Mouse (Mus musculus): ENCODE data around the gene Ildr1. TPM values are rescaled to one million over a fixed set of nuclear protein-coding genes. Genes with fewer than 3 reads are reported as not detected.

The Ildr1 gene
- total RNA-seq (2021) = under 1 TPM; 0.12 to 0.40 TPM
- long read RNA-seq, experiment 1, partial matches to known transcripts = 1 of 1 reads
- long read RNA-seq, experiment 1, other reads (novel, unspliced or antisense) = 0 of 1 reads
- long read RNA-seq, experiment 2 = 0 reads

DNA sequence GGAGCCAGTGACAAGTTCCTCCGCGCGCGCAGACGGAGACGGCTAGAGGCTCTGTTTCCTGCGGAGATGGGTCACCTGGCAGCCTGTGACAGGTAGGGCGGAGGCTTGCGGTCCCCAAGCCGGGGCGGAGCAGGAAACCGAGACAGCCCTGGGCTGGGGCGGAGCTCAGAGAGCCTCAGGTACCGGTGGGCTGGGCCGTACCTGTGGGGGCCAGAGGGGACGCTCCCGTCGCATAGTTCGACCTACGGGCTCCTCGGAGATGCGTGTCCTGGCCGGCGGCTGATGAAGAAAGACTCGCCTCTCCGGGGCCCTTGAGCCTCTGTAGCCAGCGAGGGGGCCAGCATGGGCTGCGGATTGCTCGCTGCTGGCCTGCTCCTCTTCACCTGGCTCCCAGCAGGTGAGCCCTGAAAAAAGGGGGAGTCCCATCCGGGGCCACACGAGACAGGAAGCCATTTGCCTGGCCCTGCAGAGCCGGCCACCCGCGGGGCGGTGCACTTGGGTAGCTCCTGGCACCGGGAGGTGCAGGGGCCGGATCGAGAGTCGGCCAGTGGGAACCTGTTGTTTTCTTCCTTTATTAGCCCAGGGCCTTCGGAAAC is at the start of gene Ildr1:
TSS of gene Ildr1 (plus strand) at position 161 of the 596 bp plus-strand sequence.
- no peak for DNase-seq (ENCODE audit: low spot score in 2 of 2)

DNA sequence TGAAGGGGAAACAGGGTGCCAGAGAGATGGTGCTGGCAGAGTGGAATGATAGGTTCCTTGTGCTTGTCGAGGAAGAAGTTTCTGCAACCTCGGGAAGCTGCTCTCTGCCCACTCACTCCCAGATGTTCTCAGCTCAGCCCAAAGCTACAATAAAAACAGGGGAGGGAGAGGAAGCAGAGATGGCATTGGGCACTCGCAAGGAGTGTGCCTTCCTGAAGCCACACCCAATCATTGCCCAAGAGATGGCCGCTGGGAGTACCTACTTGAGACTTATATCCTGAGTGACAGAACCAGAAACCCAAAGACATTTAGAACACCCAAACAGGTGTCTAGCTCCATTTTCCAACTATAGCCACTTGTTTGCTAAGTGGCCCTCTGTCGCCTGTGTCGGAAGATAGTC is 48.7 kb upstream of the Ildr1 start:
- no peak for DNase-seq (ENCODE audit: low spot score in 2 of 2)

DNA sequence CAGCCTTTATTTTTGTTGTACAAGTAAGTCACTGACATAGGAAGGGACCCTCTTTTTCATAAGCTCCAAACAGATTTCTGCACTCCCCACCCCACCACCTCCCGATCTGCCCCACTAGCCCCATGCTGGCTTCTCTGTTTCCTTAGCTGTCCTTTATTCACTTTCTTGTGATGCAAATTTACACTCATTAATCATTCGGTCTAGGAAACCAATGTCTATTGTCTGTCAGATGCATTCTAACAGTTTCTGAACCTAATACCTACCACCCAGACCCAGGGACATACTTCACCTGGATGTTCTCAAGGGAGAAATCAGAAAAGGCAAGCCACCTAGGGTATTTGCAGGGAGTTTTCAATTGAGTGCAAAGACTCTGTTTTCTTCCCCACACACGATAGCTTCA is 44.5 kb upstream of the Ildr1 start:
- no peak for DNase-seq (ENCODE audit: low spot score in 2 of 2)

GRCm38 (mm10) chr16:36650511-36650910 is 43.3 kb upstream of the Ildr1 start:
- DNase-seq (ENCODE audit: low spot score in 2 of 2) = no peak

- no peak for DNase-seq (ENCODE audit: low spot score in 2 of 2)
These were observed 42.5 kb upstream of the Ildr1 start for GRCm38 (mm10) chr16:36651174-36651766.

DNA sequence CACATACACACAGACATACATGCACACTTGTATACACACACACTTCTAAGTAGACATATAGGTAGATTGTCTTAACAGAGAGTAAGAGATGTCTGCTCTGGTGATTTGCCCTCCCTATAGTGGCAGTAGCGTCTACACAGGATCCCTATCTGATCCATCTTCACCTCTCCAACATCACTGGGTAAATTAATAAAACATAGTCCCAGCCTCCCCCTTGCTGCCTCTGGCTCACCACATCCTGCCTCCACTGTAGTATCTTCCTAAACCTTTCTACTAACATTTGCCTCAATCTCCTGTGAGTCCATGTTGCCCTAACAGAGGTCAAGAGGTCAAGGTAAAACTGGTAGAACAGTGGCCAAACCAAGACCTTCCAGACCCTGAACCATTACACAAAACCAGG is 38.6 kb upstream of the Ildr1 start:
- no peak for DNase-seq (ENCODE audit: low spot score in 2 of 2)

DNA sequence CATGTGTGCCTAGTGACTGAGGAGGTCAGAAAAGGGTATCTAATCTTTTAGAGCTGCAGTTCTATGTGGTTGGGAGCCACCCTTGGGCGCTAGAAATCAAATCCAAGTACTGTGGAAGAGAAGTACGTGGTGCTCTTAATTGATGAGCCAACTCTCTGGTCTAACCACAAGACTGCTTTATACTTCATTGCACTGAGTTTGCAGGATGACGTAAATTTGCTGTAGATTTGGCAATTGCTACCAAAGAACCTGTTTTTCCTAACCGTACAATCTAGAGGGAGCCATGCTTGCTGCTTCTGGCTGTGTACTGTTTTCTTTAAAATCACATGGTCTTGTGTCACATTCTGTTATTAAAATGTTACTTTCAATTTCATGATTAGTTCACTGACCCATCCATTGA is 37.9 kb upstream of the Ildr1 start:
- no peak for DNase-seq (ENCODE audit: low spot score in 2 of 2)

- no peak for DNase-seq (ENCODE audit: low spot score in 2 of 2)
These were observed 32.4 kb upstream of the Ildr1 start for GRCm38 (mm10) chr16:36661330-36661729.

DNA sequence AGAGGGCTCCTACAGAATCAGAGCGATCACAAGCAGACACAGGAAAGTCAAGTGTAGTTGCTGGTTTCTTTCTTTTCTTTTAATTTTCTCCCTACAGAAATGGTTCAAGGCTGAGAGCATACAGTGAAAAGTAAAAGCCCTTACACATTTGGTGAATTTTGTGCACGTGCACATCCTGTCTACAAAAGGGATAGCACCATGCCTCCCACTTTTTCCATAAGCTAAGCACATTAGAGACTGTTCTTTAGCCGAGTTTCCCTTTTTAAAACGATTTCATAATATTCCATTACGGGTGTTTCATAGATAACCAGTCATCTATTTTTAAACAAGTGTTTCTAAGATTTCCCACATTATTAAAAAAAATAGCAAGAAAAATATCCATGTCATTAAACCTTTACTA is 30.3 kb upstream of the Ildr1 start:
- no peak for DNase-seq (ENCODE audit: low spot score in 2 of 2)

DNA sequence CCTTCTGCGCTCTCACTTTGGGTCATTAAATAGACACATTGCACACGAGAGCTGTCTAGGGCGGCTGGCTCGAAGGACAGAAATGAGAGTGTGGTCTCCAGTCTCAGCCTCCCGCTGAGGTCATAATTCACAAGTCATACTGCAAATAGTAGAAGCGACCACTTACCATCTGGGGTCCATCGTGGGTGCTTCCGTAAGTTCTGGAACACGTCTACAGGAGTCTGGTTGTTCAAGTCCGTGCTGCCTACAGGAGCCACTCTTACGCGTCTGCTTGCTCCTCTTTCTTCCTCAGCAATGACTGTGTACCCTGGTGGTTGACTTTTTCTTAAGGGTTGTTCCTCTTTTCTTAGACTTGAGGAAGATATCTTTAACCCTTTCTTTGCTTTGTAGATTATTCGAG is 28.0 kb upstream of the Ildr1 start, which contains the start of gene Cd86:
TSS of gene Cd86 (minus strand) at position 300 of the 400 bp plus-strand sequence.
- no peak for DNase-seq (ENCODE audit: low spot score in 2 of 2)

GRCm38 (mm10) chr16:36666448-36667017 is 27.2 kb upstream of the Ildr1 start:
- no peak for DNase-seq (ENCODE audit: low spot score in 2 of 2)

DNA sequence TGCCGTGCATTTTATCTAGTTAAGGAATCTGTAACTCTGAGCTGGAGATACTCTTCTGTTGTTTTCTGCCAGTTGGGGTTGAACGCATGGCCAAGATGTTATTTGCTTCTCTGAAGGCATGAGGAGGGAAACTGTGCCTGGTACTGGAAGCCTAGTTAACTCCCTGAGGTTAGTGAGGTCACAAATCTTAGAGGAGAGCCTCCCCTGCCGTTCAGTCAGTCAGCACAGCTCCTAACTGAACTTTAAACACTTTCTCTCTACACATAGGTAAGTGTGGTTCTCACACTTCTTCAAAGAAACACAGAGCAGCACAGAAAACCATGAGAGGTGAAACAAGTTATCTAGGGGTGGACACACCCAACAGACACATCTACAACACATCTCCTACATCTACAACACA is 23.2 kb upstream of the Ildr1 start:
- no peak for DNase-seq (ENCODE audit: low spot score in 2 of 2)

GRCm38 (mm10) chr16:36673196-36673595 is 20.6 kb upstream of the Ildr1 start:
- no peak for DNase-seq (ENCODE audit: low spot score in 2 of 2)

- no peak for DNase-seq (ENCODE audit: low spot score in 2 of 2)
These were observed 19.1 kb upstream of the Ildr1 start for GRCm38 (mm10) chr16:36674457-36675204.

DNA sequence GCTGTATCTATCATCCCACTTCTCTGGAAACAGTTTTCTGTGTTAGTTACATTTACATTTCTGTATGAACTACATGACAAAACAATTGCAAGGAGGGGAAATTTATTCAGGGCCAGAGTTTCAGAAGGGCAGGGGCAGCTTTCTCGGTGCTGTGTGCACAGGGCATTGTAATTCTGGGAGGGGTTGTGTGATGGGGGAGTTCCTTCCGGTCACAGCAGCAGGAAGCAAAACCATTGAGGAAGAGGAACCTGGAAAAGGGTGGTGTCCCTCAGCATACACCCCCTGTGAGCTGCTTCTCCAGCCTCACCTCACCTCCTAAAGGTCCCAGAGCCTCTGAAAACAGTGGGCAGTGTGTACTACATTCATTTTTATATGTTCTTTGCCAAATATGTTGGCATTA is 18.5 kb upstream of the Ildr1 start:
- DNase-seq (ENCODE audit: low spot score in 2 of 2) = no peak

DNA sequence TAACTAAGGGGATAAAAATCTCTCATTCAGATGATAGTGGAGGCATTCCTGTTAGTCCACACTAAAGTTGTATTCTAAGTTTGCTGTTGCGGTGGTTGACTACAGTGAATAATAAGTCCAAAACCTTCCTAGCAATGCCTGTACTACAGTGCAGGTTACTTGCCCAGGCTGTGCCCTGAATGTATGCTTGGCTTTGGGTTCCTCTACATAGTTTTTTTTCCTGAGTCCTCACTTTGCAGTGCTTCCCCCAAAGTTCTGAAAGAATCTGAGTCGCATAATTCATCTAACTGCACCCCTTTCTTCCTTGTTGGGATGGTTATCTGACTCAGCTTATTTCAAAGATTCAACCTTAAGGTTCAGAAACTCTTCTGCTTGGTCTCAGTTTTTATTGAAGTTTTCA is 17.9 kb upstream of the Ildr1 start:
- DNase-seq (ENCODE audit: low spot score in 2 of 2) = no peak

- DNase-seq (ENCODE audit: low spot score in 2 of 2) = no peak
These were observed 11.9 kb upstream of the Ildr1 start for GRCm38 (mm10) chr16:36681829-36682228.

GRCm38 (mm10) chr16:36684325-36684918 is 9.4 kb upstream of the Ildr1 start:
- DNase-seq (ENCODE audit: low spot score in 2 of 2) = no peak

- no peak for DNase-seq (ENCODE audit: low spot score in 2 of 2)
These were observed 5.7 kb upstream of the Ildr1 start for GRCm38 (mm10) chr16:36688076-36688475.

GRCm38 (mm10) chr16:36691484-36691883 is 2.3 kb upstream of the Ildr1 start:
- DNase-seq (ENCODE audit: low spot score in 2 of 2) = no peak

DNA sequence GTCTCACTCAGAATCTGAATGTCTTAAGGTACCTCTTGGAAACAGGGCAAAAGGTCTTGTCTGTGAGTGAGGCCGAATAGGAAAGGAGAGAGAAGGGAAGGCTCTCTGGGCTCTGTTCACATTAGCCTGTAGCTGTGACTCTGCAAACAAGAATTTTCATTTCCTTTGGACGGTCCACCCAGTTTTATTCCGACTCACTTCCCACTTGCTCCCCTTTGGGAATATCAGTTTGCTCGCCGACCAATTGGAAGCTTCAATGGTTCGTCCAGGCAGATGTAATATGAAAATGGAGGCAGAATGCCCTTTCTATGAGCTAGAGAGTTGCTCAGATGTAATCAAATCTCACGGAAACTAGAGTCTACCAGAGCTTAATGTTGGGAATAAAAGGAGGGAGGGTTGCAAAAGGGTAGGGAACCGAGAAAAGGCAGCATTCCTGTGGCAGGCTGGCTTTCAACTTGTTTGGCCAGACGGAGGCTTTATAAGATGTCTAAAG is 1.1 kb downstream of the Ildr1 start:
- DNase-seq (ENCODE audit: low spot score in 2 of 2) = no peak

Measured in left cerebral cortex, adult 18-20 months (tissue).